Mouse (Mus musculus) ovary, postnatal 36 days (tissue): ENCODE measurements at regions not wholly inside any gene's neighbourhood (a gene's known extent, or its start where the extent isn't known, plus 50 kb on each side); places are given as distances from the start of the nearest gene placed in this dataset.

Source experiments
- DNase-seq: peaks from one replicate; pipeline ENCODE4 v3.0.0; 2022; ENCODE audit warnings: low spot score, mixed read lengths

- DNase-seq, result no peak
Measured at GRCm38 (mm10) chr13:90823877-90824276, 81.3 kb downstream of the Atp6ap1l start.

GRCm38 (mm10) chr13:90821898-90822297 lies 83.3 kb downstream of the Atp6ap1l start:
- no peak for DNase-seq

GRCm38 (mm10) chr13:90820453-90820852 lies 84.7 kb downstream of the Atp6ap1l start:
- DNase-seq, result no peak

GRCm38 (mm10) chr13:90819934-90820333 lies 85.2 kb downstream of the Atp6ap1l start:
- DNase-seq, result no peak

- no peak for DNase-seq
Measured at GRCm38 (mm10) chr13:90814174-90814865, 90.8 kb downstream of the Atp6ap1l start.

GRCm38 (mm10) chr13:90810011-90810410 lies 95.1 kb downstream of the Atp6ap1l start:
- no peak for DNase-seq

- DNase-seq, result no peak
Measured at GRCm38 (mm10) chr13:90799641-90800040, 105.5 kb downstream of the Atp6ap1l start.

- DNase-seq, result peak; percentile 9
Measured at GRCm38 (mm10) chr13:90798791-90799542, 106.2 kb downstream of the Atp6ap1l start.

GRCm38 (mm10) chr13:90798381-90798780 lies 106.8 kb downstream of the Atp6ap1l start:
- DNase-seq, result no peak

GRCm38 (mm10) chr13:90797209-90797608 lies 107.9 kb downstream of the Atp6ap1l start:
- no peak for DNase-seq

- DNase-seq, result no peak
Measured at GRCm38 (mm10) chr13:90796809-90797208, 108.3 kb downstream of the Atp6ap1l start.

- DNase-seq, result no peak
Measured at GRCm38 (mm10) chr13:90782435-90782834, 122.7 kb downstream of the Atp6ap1l start.

GRCm38 (mm10) chr13:90781974-90782373 lies 123.2 kb downstream of the Atp6ap1l start:
- DNase-seq, result no peak

GRCm38 (mm10) chr13:90777952-90778298 lies 127.2 kb downstream of the Atp6ap1l start:
- no peak for DNase-seq

- no peak for DNase-seq
Measured at GRCm38 (mm10) chr13:90777123-90777951, 127.8 kb downstream of the Atp6ap1l start.

GRCm38 (mm10) chr13:90762154-90762553 lies 143.0 kb downstream of the Atp6ap1l start:
- no peak for DNase-seq

GRCm38 (mm10) chr13:90760516-90761050 lies 144.6 kb downstream of the Atp6ap1l start:
- no peak for DNase-seq

- DNase-seq, result no peak
Measured at GRCm38 (mm10) chr13:90754451-90754850, 150.7 kb downstream of the Atp6ap1l start.

- no peak for DNase-seq
Measured at GRCm38 (mm10) chr13:90749741-90750140, 155.4 kb downstream of the Atp6ap1l start.

GRCm38 (mm10) chr13:90745063-90745462 lies 160.1 kb downstream of the Atp6ap1l start:
- no peak for DNase-seq

- no peak for DNase-seq
Measured at GRCm38 (mm10) chr13:90742615-90743402, 162.3 kb downstream of the Atp6ap1l start.

GRCm38 (mm10) chr13:90739797-90740196 lies 165.4 kb downstream of the Atp6ap1l start:
- no peak for DNase-seq
